Mouse (Mus musculus): Measurements from ENCODE around the gene Akap7. TPM values are rescaled to one million over a fixed set of nuclear protein-coding genes. Genes with fewer than 3 reads are reported as not detected.
"Not testable (repeated sequence)": the region's sequence is repeated elsewhere in the genome, so short reads cannot be mapped to it uniquely, and the experiment has no call there.

The Akap7 gene
- polyA plus RNA-seq, 1 experiment: 10.6 TPM

GRCm38 (mm10) chr10:25183271-25183670, 124.4 kb downstream of the Akap7 start:
- 28% methylated on average over 6 of the region's 6 CpGs for WGBS
- no peak overlapping the region for H3K4me3 ChIP-seq (ENCODE audit: low read depth, low read length)
- H3K27me3 ChIP-seq (ENCODE audit: control insufficient read depth, insufficient read depth, low read length): no peaks in the 10 kb centered on the region
- TF ChIP-seq POLR2A (IDR thresholded peaks at IDR 0.05; ENCODE audit: low read depth, low read length): no peak
- no peak for TF ChIP-seq CTCF (IDR thresholded peaks at IDR 0.05; ENCODE audit: extremely low read depth, insufficient read length, insufficient replicate concordance, low read depth, low read length)
- no peaks in the 10 kb centered on the region for H3K36me3 ChIP-seq (ENCODE audit: control insufficient read depth, insufficient read depth, low read length)
- H3K27ac ChIP-seq (ENCODE audit: insufficient read depth, low read depth, low read length): peak overlapping the region; percentile 65
- H3K4me1 ChIP-seq (ENCODE audit: control insufficient read depth, insufficient read depth, insufficient read length, low read length): peaks cover 34% of the 10 kb centered on the region

DNA sequence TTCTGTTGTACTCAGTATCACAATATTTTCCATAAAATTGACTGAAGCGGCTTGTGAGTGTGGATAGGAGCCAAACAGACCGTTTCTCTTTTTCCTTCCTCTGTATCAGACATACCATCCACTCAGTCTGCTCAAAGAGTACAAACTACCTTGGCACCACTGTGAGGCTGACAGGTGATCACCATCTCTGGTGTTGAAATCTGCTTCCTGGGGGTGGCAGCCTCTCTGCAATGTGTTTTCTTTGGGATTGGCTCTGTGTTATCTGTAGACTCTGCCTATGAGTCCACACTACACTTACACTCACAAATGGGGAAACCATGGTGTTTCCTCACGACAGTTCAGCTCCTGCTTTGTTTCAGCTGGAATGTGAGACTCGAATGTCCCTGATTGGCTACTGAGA, 128.6 kb downstream of the Akap7 start:
- TF ChIP-seq POLR2A (IDR thresholded peaks at IDR 0.05; ENCODE audit: low read depth, low read length) (no peak), CTCF (IDR thresholded peaks at IDR 0.05; ENCODE audit: extremely low read depth, insufficient read length, insufficient replicate concordance, low read depth, low read length) (no peak)
- Histone ChIP-seq H3K4me1 (ENCODE audit: control insufficient read depth, insufficient read depth, insufficient read length, low read length) (peaks cover 22% of the 10 kb centered on the region), H3K27ac (ENCODE audit: insufficient read depth, low read depth, low read length) (no peak overlapping the region), H3K4me3 (ENCODE audit: low read depth, low read length) (no peak overlapping the region), H3K36me3 (ENCODE audit: control insufficient read depth, insufficient read depth, low read length) (no peaks in the 10 kb centered on the region), H3K27me3 (ENCODE audit: control insufficient read depth, insufficient read depth, low read length) (no peaks in the 10 kb centered on the region)
- 39% methylated on average over 4 of the region's 4 CpGs for WGBS

GRCm38 (mm10) chr10:25177270-25177669, 130.4 kb downstream of the Akap7 start:
- Histone ChIP-seq H3K4me1 (ENCODE audit: control insufficient read depth, insufficient read depth, insufficient read length, low read length) (peaks cover 16% of the 10 kb centered on the region; the same call in 1 of the 2 replicates), H3K36me3 (ENCODE audit: control insufficient read depth, insufficient read depth, low read length) (peaks cover 2% of the 10 kb centered on the region; the same call in 1 of the 2 replicates), H3K4me3 (ENCODE audit: low read depth, low read length) (no peak overlapping the region), H3K27ac (ENCODE audit: insufficient read depth, low read depth, low read length) (no peak overlapping the region), H3K27me3 (ENCODE audit: control insufficient read depth, insufficient read depth, low read length) (no peaks in the 10 kb centered on the region)
- TF ChIP-seq POLR2A (IDR thresholded peaks at IDR 0.05; ENCODE audit: low read depth, low read length) (no peak), CTCF (IDR thresholded peaks at IDR 0.05; ENCODE audit: extremely low read depth, insufficient read length, insufficient replicate concordance, low read depth, low read length) (no peak)
- 91% methylated on average over 5 of the region's 5 CpGs for WGBS

DNA sequence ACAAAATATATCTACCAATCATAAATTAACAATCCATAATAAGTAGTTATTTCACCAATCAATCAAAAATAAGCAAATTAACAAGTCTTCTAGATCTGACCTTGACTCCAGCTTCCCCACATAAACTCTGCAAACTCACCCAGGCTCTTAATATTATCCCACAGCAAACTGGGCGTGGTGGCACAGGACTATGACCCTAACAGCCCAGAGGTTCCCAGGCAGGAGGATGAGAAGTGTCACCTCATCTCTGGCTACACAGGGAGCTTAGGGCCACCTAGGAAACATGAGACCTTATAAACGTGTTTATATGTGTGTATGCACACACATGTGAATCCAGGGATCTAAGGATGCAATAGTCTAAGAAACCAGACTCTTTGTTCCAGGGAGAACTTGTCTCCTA, 132.8 kb downstream of the Akap7 start:
- no peak overlapping the region for H3K4me3 ChIP-seq (ENCODE audit: low read depth, low read length)
- H3K27ac ChIP-seq (ENCODE audit: insufficient read depth, low read depth, low read length): no peak overlapping the region
- no peak for TF ChIP-seq CTCF (IDR thresholded peaks at IDR 0.05; ENCODE audit: extremely low read depth, insufficient read length, insufficient replicate concordance, low read depth, low read length)
- no peak for TF ChIP-seq POLR2A (IDR thresholded peaks at IDR 0.05; ENCODE audit: low read depth, low read length)
- H3K36me3 ChIP-seq (ENCODE audit: control insufficient read depth, insufficient read depth, low read length): peaks cover 12% of the 10 kb centered on the region
- no peaks in the 10 kb centered on the region for H3K27me3 ChIP-seq (ENCODE audit: control insufficient read depth, insufficient read depth, low read length)
- peaks cover 12% of the 10 kb centered on the region; the same call in 1 of the 2 replicates for H3K4me1 ChIP-seq (ENCODE audit: control insufficient read depth, insufficient read depth, insufficient read length, low read length)
- WGBS: 27% methylated on average over 2 of the region's 2 CpGs

DNA sequence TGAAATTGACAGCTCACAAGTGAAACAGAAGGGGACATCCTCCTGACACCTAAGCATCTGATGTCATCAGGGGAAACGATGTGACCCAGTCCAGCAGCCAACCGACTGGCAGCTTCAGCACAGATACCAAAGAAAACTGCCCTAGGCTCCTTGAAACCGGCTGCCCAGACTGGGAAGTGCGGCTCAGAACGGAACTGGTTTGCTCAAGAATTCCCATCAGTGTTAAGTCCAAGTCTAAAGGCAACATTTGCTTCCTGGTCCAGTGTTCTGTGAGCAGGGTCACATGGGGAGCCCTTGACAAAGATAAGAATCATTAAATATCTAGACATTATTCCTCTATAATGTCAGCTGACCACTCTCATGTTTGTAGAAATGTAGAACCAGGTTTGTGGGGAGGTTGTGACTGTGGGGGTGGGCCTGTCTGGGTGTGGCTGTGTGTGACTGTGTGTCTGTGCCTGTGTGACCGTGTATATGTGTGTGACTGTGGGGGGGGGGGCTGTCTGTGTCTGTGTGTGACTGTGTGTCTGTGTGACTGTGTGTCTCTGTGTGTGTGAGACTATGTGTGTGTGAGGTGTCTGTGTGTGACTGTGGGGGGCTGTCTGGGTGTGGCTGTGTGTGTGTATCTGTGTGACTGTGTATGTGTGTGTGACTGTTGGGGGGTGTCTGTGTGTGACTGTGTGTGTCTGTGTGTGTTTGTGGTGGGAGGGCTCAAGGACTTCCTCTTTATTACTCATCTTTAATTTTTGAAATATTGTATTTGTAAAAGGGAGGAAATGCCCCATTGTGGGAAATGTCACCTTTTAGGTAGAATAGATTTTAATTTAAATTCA, 140.1 kb downstream of the Akap7 start:
- peak overlapping the region; percentile 42 for H3K27ac ChIP-seq (ENCODE audit: insufficient read depth, low read depth, low read length)
- 39% methylated on average over 6 of the region's 6 CpGs for WGBS

DNA sequence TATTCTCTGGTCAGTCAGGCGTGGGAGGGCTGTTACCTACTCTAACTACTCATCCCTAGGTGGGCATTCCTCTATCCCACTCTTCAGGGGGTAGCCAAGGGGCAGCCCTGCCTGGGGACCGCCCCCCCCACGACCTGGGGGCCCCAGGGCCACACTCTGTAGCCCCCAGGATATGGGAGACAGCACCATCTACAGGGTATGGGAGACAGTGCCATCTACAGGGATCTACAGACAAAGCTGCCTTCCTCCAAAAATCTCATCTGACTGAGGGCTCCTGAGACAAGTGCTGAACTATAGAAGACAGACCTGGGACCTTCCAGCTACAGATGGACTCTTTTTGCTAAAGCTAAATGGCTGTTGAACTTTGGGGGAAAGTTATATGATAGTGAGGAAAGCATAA, 144.2 kb downstream of the Akap7 start:
- H3K27me3 ChIP-seq (ENCODE audit: control insufficient read depth, insufficient read depth, low read length); H3K4me3 ChIP-seq (ENCODE audit: low read depth, low read length); H3K4me1 ChIP-seq (ENCODE audit: control insufficient read depth, insufficient read depth, insufficient read length, low read length); H3K27ac ChIP-seq (ENCODE audit: insufficient read depth, low read depth, low read length); H3K36me3 ChIP-seq (ENCODE audit: control insufficient read depth, insufficient read depth, low read length): not testable (repeated sequence)
- TF ChIP-seq CTCF (IDR thresholded peaks at IDR 0.05; ENCODE audit: extremely low read depth, insufficient read length, insufficient replicate concordance, low read depth, low read length): peak; percentile 19; the same call in 1 of the 2 replicates
- 54% methylated on average over 3 of the region's 3 CpGs for WGBS

More for the DNA sequence above, 140.1 kb downstream of the Akap7 start:
- no peak overlapping the region for H3K4me3 ChIP-seq (ENCODE audit: low read depth, low read length)
- H3K27me3 ChIP-seq (ENCODE audit: control insufficient read depth, insufficient read depth, low read length): no peaks in the 10 kb centered on the region
- peaks cover 22% of the 10 kb centered on the region for H3K36me3 ChIP-seq (ENCODE audit: control insufficient read depth, insufficient read depth, low read length)
- H3K4me1 ChIP-seq (ENCODE audit: control insufficient read depth, insufficient read depth, insufficient read length, low read length): peaks cover 5% of the 10 kb centered on the region; the same call in 1 of the 2 replicates
- TF ChIP-seq CTCF (IDR thresholded peaks at IDR 0.05; ENCODE audit: extremely low read depth, insufficient read length, insufficient replicate concordance, low read depth, low read length) (no peak), POLR2A (IDR thresholded peaks at IDR 0.05; ENCODE audit: low read depth, low read length) (no peak)

GRCm38 (mm10) chr10:25161701-25162100, 146.0 kb downstream of the Akap7 start:
- TF ChIP-seq POLR2A (IDR thresholded peaks at IDR 0.05; ENCODE audit: low read depth, low read length): no peak
- no peak for TF ChIP-seq CTCF (IDR thresholded peaks at IDR 0.05; ENCODE audit: extremely low read depth, insufficient read length, insufficient replicate concordance, low read depth, low read length)
- no peak overlapping the region for H3K27ac ChIP-seq (ENCODE audit: insufficient read depth, low read depth, low read length)
- 32% methylated on average over 2 of the region's 2 CpGs for WGBS
- no peaks in the 10 kb centered on the region for H3K27me3 ChIP-seq (ENCODE audit: control insufficient read depth, insufficient read depth, low read length)
- no peaks in the 10 kb centered on the region for H3K36me3 ChIP-seq (ENCODE audit: control insufficient read depth, insufficient read depth, low read length)
- no peaks in the 10 kb centered on the region; the same call in 1 of the 2 replicates for H3K4me1 ChIP-seq (ENCODE audit: control insufficient read depth, insufficient read depth, insufficient read length, low read length)
- no peak overlapping the region for H3K4me3 ChIP-seq (ENCODE audit: low read depth, low read length)
